Mouse (Mus musculus): ENCODE results near the gene Gm10153.
A peak's percentile ranks its signal among the peaks of the same experiment; 100 is the strongest.
"Not testable (repeated sequence)": the region's sequence is repeated elsewhere in the genome, so short reads cannot be mapped to it uniquely, and the experiment has no call there.

The Gm10153 gene

DNA sequence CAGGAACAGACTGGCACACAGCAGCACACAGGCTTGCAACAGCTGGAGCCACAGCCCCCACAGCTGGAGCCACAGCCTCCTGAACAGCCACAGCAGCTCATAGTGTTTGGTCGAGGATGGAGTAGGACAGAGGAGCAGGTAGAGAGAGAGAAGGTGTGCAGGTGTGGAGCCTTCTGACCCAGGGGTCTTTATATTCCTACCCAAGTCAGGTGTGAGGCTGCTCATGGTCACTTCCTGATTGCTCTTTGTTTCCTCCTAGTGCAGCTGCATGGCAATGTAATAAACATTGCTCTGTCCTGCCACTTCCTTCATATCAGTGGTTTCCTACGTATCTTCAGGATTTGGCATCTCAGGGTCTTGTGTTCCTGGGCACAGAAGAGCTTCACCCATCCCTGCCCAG lies at the start of gene Gm10153:
Gm10153 (minus strand) TSS at position 101 of the 400 bp plus-strand sequence.
- no peak for DNase-seq

DNA sequence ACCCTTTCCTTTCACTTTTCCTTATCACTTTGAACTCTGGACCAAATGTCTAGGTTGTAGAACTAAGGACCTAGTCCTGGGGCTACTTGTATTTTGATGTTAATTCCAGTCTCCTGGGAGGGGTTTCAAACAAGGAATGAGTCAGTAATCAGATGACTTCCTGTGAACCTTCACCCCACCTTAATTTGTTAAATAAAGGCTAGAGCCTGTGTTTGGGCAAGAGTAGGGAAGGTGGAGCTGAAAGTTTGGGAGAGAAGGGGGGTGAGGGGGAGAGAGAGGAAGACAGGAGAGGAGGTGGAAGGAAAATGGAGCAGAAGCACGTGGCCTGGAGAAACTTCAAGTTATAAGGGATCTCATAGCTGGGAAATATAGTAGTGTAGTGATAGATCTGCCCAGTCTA lies 41.4 kb upstream of the Gm10153 start:
- DNase-seq: no peak

DNA sequence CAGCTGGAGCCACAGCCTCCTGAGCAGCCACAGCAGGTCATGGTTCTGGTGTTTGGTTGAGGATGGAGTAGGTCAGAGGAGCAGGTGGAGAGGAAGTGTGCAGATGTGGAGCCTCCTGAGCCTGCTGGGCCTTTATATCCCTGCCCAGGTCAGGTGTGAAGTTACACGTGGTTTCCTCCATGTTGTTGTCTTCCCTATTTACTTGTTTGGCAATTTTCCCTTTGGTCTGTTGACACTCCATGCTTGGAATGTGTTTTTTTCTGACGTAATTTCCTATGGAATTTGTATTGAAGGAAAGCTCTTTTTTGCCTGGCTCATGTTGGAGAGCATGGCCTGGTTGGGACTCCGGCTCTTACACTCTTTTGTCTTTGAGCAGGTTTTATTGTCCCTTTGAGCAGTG lies 39.7 kb upstream of the Gm10153 start, which contains the start of gene Krtap5-5:
Krtap5-5 (minus strand) TSS at position 101 of the 400 bp plus-strand sequence.
- DNase-seq: not testable (repeated sequence)

- DNase-seq: no peak
Measured at GRCm38 (mm10) chr7:142224518-142224917, 34.3 kb upstream of the Gm10153 start.

DNA sequence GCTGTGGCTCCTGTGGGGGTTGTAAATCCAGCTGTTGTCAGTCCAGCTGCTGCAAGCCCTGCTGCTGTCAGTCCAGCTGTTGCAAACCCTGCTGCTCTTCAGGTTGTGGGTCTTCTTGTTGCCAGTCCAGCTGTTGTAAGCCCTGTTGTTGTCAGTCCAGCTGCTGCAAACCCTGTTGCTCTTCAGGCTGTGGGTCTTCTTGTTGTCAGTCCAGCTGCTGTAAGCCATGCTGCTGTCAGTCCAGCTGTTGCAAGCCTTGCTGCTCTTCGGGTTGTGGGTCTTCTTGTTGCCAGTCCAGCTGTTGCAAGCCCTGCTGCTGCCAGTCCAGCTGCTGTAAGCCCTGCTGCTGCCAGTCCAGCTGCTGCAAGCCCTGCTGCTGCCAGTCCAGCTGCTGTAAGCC lies 21.9 kb upstream of the Gm10153 start:
- not testable (repeated sequence) for DNase-seq

DNA sequence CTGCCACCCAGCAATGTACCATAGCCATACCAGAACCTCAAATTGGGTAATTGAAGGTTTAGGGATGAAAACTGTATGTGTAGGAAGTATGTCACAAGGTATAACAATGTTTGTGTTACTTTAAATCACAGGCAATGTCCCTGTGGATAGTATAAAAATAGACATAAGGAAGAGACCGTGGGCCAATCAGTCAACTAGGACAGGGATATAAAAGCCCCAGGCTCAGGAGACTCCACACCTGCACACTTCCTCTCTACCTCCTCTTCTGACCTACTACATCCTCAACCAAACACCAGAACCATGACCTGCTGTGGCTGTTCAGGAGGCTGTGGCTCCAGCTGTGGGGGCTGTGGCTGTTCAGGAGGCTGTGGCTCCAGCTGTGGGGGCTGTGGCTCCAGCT lies 21.4 kb upstream of the Gm10153 start, which contains the start of gene Gm7579:
Gm7579 (plus strand) TSS at position 301 of the 400 bp plus-strand sequence.
- DNase-seq: no peak

- DNase-seq: not testable (repeated sequence)
Measured at GRCm38 (mm10) chr7:142206891-142207290, 16.7 kb upstream of the Gm10153 start.

DNA sequence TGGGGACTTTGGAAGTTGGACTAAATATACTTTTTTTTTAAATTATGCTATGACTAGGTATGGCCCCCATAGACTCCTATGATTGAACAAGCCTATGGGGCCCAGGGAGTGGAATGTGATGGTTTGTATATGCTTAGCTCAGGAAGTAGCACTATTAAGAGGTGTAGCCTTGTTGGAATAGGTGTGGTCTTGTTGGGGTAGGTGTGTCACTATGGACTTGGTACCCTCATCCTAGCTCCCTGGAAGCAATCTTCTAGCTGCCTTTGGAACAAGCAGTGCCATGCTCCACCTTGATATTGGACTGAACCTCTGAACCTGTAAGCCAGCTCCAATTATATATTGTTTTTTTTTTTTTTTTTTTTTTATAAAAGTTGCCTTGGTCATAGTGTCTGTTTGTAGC lies 15.3 kb upstream of the Gm10153 start:
- DNase-seq: no peak

DNA sequence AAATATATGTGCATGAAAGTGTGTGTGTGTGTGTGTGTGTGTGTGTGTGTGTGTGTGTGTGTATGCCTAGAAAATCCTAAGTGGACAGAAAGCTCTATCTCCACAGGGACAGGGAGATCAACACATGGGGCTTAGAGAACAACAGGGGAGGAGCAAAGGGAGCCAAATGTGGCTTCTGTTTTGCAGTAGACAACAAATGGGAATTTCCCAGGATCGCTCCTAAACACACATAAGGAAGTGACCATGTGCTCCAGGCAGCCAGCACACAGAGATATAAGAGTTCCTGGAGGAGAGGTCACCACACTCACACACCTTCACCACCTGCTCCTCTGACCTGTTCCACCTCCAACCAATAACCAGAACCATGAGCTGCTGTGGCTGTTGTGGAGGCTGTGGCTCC lies 10.9 kb upstream of the Gm10153 start, which contains the start of gene Krtap5-3:
Krtap5-3 (plus strand) TSS at position 301 of the 400 bp plus-strand sequence.
- no peak for DNase-seq

GRCm38 (mm10) chr7:142198748-142199147 lies 8.6 kb upstream of the Gm10153 start:
- no peak for DNase-seq

- DNase-seq: no peak
Measured at GRCm38 (mm10) chr7:142188156-142188555, 2.0 kb downstream of the Gm10153 start.

DNA sequence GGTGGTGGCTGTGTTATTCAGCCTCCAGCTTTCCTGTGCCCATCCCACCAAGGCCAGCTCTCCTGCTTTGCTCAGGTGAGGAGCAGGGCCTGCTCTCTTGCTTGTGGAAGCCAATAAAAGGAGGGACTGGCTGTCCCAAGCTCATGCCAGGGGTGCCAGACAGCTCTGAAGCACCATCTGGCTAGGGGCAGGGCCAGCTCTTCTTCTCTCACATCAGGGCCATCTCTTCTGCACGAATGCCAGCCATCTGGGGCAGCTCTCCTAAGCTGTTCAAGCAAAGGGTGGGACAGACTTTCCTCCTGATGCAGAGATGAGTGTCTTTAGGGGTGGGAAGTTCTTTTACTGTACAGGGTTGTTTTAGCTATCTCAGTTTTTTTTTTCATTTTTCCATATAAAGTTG lies 9.2 kb downstream of the Gm10153 start:
- no peak for DNase-seq

DNA sequence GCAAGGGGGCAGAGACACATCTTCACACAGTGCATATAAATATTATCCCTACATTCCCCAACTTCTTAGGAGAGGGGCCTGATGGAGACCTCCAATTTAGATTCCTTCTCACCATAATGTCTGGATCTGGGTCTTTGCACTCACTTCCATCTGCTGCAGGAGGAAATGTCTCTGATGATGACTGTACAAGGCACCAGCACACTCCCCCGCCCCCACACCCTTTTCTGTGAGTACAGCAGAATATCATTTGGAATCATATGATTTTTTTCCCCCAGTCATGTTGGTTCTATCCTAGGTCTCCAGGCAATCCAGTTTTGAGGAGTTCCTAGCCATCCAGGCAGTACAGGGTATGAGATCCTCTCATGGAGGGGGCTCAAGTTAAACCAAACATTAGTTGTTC lies 11.5 kb downstream of the Gm10153 start:
- no peak for DNase-seq

GRCm38 (mm10) chr7:142175905-142176304 lies 14.3 kb downstream of the Gm10153 start, which contains the start of gene Krtap5-2:
Gene Krtap5-2 (minus strand): TSS chr7:142176005.
- not testable (repeated sequence) for DNase-seq

GRCm38 (mm10) chr7:142169836-142170235 lies 20.4 kb downstream of the Gm10153 start:
- no peak for DNase-seq

DNA sequence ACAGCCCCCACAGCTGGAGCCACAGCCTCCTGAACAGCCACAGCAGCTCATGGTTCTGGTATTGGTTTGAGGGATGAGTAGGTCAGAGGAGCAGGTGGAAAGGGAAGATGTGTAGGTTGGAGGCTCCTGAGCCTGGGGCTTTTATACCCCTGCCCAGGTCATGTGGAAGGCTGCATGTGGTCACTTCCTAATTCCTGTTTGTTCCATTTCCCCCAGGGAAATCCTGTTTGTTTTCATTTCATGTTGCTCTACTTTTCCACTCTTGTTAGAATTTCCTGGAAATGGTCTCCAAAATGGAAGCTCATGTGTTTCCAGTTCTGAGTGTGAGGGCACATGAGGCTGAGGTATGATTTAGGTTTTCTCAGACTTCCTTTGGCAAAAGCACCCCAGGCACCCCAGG lies 24.6 kb downstream of the Gm10153 start, which contains the start of gene Gm4553:
Gm4553 (minus strand) TSS at position 101 of the 400 bp plus-strand sequence.
- not testable (repeated sequence) for DNase-seq

DNA sequence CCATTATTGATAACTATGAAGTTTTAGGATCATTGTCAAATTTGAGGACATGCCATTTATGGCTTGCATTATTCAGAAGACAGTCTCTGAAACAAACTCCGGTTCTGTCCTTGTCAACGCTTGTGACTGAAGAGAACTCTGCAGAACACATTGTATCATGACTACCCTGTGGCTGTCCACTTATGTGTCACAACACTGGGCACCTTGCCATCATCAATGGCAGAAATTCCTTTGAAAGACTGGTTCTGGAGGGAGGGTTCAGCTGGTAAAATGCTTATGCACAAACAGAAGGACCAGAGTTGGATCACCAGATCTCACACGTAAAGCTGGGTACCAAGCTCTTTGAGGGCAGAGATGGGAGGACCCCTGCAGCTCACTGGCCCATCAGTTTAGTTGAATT lies 30.8 kb downstream of the Gm10153 start:
- no peak for DNase-seq

DNA sequence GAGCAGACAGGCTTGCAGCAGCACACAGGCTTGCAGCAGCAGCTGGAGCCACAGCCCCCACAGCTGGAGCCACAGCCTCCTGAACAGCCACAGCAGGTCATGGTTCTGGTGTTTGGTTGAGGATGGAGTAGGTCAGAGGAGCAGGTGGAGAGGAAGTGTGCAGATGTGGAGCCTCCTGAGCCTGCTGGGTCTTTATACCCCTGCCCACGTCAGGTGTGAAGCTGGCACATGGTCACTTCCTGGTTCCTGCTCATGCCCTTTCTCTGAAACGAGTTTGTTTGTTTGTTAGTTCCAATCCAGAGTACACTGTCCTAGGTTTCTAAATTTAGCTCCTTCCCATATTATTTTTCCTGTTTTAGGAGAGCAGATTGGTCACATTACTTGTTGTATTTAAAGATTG lies 33.2 kb downstream of the Gm10153 start, which contains the start of gene Gm29735:
Gm29735 (minus strand) TSS at position 101 of the 400 bp plus-strand sequence.
- DNase-seq: not testable (repeated sequence)

GRCm38 (mm10) chr7:142155308-142155707 lies 34.9 kb downstream of the Gm10153 start:
- DNase-seq: no peak

DNA sequence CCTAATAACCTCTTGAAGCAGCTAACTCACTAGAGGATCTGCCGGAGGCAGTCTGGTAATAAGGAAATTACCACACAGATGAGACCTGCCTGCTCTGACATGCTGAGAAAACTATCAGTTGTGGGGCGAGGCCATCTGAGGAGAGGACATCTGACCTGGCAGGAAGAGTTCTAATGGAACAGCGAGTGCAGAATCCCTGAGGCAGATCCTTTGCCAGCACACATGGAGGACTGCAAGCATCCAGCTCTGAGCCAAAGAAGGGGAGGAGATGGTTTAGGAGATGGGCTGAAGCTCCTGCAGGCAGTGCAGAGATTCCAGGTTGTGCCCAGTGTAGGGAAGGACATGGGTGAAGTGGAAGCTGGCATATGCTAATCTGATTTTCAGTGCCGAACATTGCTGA lies 38.0 kb downstream of the Gm10153 start:
- DNase-seq: no peak

DNA sequence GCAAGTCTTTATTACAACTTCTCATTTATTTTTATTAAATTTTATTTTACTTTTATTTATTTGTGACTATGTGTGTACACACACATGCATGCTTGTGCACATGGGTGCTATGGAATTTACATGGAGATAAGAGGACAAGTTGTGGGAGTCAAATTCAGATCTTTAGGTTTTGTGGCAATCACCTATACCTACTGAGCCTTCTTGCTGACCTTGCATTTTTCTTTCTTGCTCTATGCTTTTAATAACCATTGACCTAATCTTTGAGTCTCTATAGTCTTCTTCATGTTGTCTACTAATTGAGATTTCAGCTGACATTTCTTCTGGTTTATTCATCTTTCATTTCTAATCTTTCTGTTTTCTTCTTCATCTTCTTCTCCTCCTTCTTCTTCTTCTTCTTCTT lies 41.6 kb downstream of the Gm10153 start:
- DNase-seq: no peak

GRCm38 (mm10) chr7:142146033-142146432 lies 44.2 kb downstream of the Gm10153 start:
- DNase-seq: peak; percentile 30 to 57

- no peak for DNase-seq
Measured at GRCm38 (mm10) chr7:142145413-142145940, 44.7 kb downstream of the Gm10153 start.

DNA sequence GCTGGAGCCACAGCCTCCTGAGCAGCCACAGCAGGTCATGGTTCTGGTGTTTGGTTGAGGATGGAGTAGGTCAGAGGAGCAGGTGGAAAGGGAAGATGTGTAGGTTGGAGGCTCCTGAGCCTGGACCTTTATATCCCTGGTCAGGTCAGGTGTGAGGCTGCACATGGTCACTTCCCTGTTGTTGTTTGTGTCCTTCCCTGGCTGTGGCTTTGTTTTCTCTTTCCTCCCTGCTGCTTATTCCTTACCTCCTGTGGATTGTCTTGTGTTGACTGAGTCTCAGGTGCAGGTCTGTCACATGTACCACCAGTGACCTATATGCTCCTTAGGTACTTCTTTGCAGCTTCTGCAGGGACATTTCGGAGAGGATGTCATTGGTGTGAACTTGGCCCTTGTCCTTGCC lies 45.7 kb downstream of the Gm10153 start, which contains the start of gene Gm45337:
Gm45337 (minus strand) TSS at position 101 of the 400 bp plus-strand sequence.
- DNase-seq: no peak

Measured in B cell, adult 2 months (primary cell).